Mouse (Mus musculus): ENCODE data around the gene Olfr1131. TPM values are rescaled to one million over a fixed set of nuclear protein-coding genes. Genes with fewer than 3 reads are reported as not detected.
"Not testable (repeated sequence)": the region's sequence is repeated elsewhere in the genome, so short reads cannot be mapped to it uniquely, and the experiment has no call there.

The Olfr1131 gene
- not detected in 2 replicates for polyA plus RNA-seq (2015; fragmentation: Nextera tagmentation; extraction: Ambion mirVana)

DNA sequence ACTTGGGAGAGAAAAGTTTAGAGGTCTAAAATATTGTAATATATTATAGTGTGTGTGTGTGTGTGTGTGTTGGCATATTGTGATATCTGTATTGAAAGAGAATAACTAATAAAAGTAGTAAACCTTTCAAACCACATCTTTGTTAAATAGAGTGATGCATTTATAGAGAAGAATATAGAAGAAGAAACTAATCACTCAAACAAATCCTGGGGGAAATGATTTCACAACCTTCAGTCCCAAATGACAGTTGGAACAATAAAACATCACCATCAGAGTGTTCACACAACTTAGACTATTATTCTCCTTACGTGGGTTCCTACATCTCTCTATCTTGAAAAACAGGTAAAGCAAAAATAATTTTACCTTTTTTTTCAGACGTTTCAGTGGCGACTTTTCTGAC lies at the start of gene Olfr1131:
Gene Olfr1131, plus strand, starts transcription at position 301 of the 400 bp plus-strand sequence.
- no peaks in the 10 kb centered on the region for H3K9me3 ChIP-seq (replicated peaks)
- no peak within 1 kb of the TSS for H3K9ac ChIP-seq
- H3K36me3 ChIP-seq (replicated peaks): no peaks in the 10 kb centered on the region
- H3K4me2 ChIP-seq: no peak within 1 kb of the TSS
- no peak within 1 kb of the TSS for H3K27ac ChIP-seq (replicated peaks)
- no peaks in the 10 kb centered on the region for H3K27me3 ChIP-seq
- no peak for ATAC-seq (ENCODE audit: insufficient read depth)
- H3K4me1 ChIP-seq (replicated peaks): no peaks in the 10 kb centered on the region
- no peak within 1 kb of the TSS for H3K4me3 ChIP-seq (replicated peaks)
- WGBS (ENCODE audit: insufficient replicate concordance): 41% methylated on average over 3 of the region's 3 CpGs

DNA sequence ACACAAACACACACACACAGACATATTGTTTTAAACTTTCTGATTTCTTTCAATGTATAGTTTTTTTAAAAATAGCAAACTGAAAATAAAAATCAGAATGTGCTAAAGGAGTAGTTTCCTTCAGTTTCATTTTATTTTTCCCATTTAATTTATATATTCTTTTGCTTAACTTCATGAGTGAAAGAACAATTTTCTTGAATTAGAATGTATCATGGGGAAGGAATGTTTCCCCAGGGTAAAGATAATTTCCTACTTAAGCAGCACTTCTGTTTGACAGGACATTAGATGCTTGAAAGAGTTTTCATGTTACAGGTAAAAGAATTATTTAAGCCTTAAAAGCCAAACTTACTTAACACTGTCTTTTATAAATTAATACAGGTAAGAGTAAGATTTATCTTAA lies 21.0 kb upstream of the Olfr1131 start, which contains the start of gene Olfr1130:
Gene Olfr1130, plus strand, starts transcription at position 301 of the 400 bp plus-strand sequence.
- not testable (repeated sequence) for H3K4me3 ChIP-seq (replicated peaks); H3K4me2 ChIP-seq; H3K27me3 ChIP-seq; H3K36me3 ChIP-seq (replicated peaks); H3K27ac ChIP-seq (replicated peaks); H3K9me3 ChIP-seq (replicated peaks); H3K4me1 ChIP-seq (replicated peaks); H3K9ac ChIP-seq; ATAC-seq (ENCODE audit: insufficient read depth)

DNA sequence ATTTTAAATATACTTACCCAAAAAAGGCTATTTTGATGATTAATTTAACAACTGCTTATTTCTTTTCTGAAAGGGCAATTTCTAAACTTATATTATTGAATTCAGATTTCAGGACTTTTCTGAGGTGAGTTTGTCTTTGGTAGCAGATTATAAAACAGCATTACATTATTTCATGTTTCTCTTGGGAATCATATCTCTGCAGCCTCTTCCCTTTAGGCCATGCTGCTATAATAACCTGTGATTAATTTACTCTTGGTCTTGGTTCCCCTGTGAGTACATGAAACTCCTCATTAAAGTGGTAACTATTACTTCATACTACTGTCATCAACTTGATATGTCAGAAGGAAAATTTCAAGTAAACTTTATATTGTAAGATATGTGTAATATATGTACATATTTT lies 10.5 kb downstream of the Olfr1131 start, which contains the start of gene Olfr1132:
Gene Olfr1132, minus strand, starts transcription at position 101 of the 400 bp plus-strand sequence.
- H3K36me3 ChIP-seq (replicated peaks): no peaks in the 10 kb centered on the region
- H3K27ac ChIP-seq (replicated peaks): no peak within 1 kb of the TSS
- no peak within 1 kb of the TSS for H3K9ac ChIP-seq
- no peak for ATAC-seq (ENCODE audit: insufficient read depth)
- H3K4me2 ChIP-seq: no peak within 1 kb of the TSS
- H3K9me3 ChIP-seq (replicated peaks): no peaks in the 10 kb centered on the region
- H3K27me3 ChIP-seq: no peaks in the 10 kb centered on the region
- H3K4me1 ChIP-seq (replicated peaks): no peaks in the 10 kb centered on the region
- H3K4me3 ChIP-seq (replicated peaks): no peak within 1 kb of the TSS

DNA sequence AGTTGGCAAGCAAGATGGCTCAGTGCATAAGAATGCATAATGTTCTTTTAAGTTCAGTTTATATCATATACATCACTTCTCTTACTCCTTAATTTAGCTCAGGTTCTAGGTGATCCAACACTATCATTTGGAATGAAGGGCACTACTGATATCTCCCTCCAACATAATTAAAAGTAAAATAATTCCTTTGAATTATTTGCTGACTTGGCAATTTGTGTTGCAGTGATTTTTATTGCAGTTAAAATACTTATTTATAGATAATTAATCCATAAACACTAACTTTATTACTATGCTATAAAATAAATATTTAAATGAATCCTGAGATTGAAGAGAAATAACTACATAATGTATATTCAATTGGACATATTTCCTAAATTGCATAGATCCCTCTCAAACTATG lies 15.5 kb downstream of the Olfr1131 start:
- Histone ChIP-seq H3K9me3 (replicated peaks) (no peaks in the 10 kb centered on the region), H3K27me3 (no peaks in the 10 kb centered on the region), H3K36me3 (replicated peaks) (no peaks in the 10 kb centered on the region), H3K4me3 (replicated peaks) (no peak overlapping the region), H3K4me1 (replicated peaks) (no peaks in the 10 kb centered on the region), H3K9ac (no peak overlapping the region), H3K27ac (replicated peaks) (no peak overlapping the region), H3K4me2 (no peak overlapping the region)
- ATAC-seq (ENCODE audit: insufficient read depth): no peak

DNA sequence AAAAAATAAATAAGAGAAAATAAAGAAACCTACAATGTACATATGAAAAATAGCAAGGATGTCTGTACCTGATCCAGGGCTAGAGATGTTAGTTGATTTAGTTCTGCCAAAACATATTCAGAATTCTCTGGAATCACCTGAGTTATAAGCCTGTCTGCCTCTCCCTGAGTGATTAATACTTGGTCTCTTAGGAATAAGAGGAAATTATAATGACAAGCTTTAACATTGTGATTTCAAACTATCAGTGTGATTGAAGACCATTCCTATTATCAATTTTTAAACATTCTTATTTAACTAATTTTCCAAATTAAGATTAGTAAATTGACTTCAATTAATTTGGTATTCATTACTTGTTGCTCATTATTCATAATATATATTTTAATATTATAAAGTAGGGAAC lies 20.4 kb downstream of the Olfr1131 start, which contains the start of gene Olfr1133:
Gene Olfr1133, minus strand, starts transcription at position 101 of the 400 bp plus-strand sequence.
- H3K27me3 ChIP-seq: no peaks in the 10 kb centered on the region
- H3K4me3 ChIP-seq (replicated peaks): no peak within 1 kb of the TSS
- H3K4me1 ChIP-seq (replicated peaks): no peaks in the 10 kb centered on the region
- no peak within 1 kb of the TSS for H3K4me2 ChIP-seq
- H3K9ac ChIP-seq: no peak within 1 kb of the TSS
- H3K27ac ChIP-seq (replicated peaks): no peak within 1 kb of the TSS
- H3K36me3 ChIP-seq (replicated peaks): no peaks in the 10 kb centered on the region
- ATAC-seq (ENCODE audit: insufficient read depth): no peak
- H3K9me3 ChIP-seq (replicated peaks): no peaks in the 10 kb centered on the region

DNA sequence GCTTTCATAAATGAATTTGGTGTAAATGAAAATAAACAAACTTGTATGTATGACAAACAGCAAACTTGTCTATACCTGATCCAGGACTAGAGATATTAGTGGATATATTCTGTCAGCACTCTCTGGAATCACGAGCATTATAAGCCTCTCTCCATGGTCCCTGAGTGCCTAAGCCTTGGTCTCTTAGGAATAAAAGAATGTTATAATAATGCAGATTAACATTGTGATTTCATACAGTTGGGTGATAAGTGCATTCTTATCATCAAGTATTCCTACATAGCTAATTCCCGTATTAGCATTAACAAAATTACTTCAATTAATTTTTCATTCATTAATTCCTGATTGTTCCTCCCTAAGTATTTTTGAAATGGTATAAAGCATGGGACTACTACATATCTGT lies 31.5 kb downstream of the Olfr1131 start, which contains the start of gene Olfr1134:
Gene Olfr1134, minus strand, starts transcription at position 101 of the 400 bp plus-strand sequence.
- Histone ChIP-seq H3K4me2 (no peak within 1 kb of the TSS), H3K9me3 (replicated peaks) (no peaks in the 10 kb centered on the region), H3K36me3 (replicated peaks) (no peaks in the 10 kb centered on the region), H3K4me3 (replicated peaks) (no peak within 1 kb of the TSS), H3K27ac (replicated peaks) (no peak within 1 kb of the TSS), H3K4me1 (replicated peaks) (no peaks in the 10 kb centered on the region), H3K27me3 (no peaks in the 10 kb centered on the region), H3K9ac (no peak within 1 kb of the TSS)
- no peak for ATAC-seq (ENCODE audit: insufficient read depth)
- WGBS (ENCODE audit: insufficient replicate concordance): 75% methylated on average over 2 of the region's 2 CpGs

DNA sequence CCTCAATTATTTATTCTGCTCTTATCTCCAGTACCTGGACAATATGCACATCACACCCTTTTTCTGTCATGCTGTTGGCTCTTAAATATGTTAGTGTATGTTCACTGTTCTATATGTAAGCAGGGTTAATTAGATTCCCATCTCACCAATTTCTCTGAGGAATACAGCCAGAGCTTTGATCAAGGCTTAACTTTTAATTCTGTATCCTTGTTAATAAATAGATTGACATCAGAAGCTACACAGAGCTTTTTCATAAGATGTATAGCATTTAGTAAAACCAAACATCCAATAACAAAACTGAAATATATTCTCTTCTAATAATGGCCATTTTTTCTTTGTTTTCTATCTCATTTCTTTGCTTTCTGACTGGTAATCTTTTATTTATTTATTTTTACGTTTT lies 46.7 kb downstream of the Olfr1131 start, which contains the start of gene Olfr1135:
Gene Olfr1135, minus strand, starts transcription at position 101 of the 400 bp plus-strand sequence.
- Histone ChIP-seq H3K36me3 (replicated peaks) (no peaks in the 10 kb centered on the region), H3K9ac (no peak within 1 kb of the TSS), H3K9me3 (replicated peaks) (no peaks in the 10 kb centered on the region), H3K27me3 (no peaks in the 10 kb centered on the region), H3K4me3 (replicated peaks) (no peak within 1 kb of the TSS), H3K27ac (replicated peaks) (no peak within 1 kb of the TSS), H3K4me1 (replicated peaks) (no peaks in the 10 kb centered on the region), H3K4me2 (no peak within 1 kb of the TSS)
- WGBS (ENCODE audit: insufficient replicate concordance): 16% methylated on average over 1 of the region's 1 CpGs
- ATAC-seq (ENCODE audit: insufficient read depth): no peak

Other genes starting within 250 kb of the Olfr1131 start
- gene Olfr1122, start 241.3 kb upstream of the Olfr1131 start, polyA plus RNA-seq (2015; fragmentation: Nextera tagmentation; extraction: Ambion mirVana): not detected in 2 replicates
- gene Olfr1123, start 210.5 kb upstream of the Olfr1131 start, polyA plus RNA-seq (2015; fragmentation: Nextera tagmentation; extraction: Ambion mirVana): not detected in 2 replicates
- gene Olfr1124, start 196.8 kb upstream of the Olfr1131 start, polyA plus RNA-seq (2015; fragmentation: Nextera tagmentation; extraction: Ambion mirVana): not detected in 2 replicates
- not detected in 2 replicates for gene Olfr1126, start 173.1 kb upstream of the Olfr1131 start, polyA plus RNA-seq (2015; fragmentation: Nextera tagmentation; extraction: Ambion mirVana)
- not detected in 2 replicates for gene Pramel7, start 130.0 kb upstream of the Olfr1131 start, polyA plus RNA-seq (2015; fragmentation: Nextera tagmentation; extraction: Ambion mirVana)
- gene Pramel6, start 120.5 kb upstream of the Olfr1131 start, polyA plus RNA-seq (2015; fragmentation: Nextera tagmentation; extraction: Ambion mirVana): not detected in 2 replicates
- gene Olfr153, start 95.3 kb upstream of the Olfr1131 start, polyA plus RNA-seq (2015; fragmentation: Nextera tagmentation; extraction: Ambion mirVana): not detected in 2 replicates
- not detected in 2 replicates for gene Olfr1128, start 81.6 kb upstream of the Olfr1131 start, polyA plus RNA-seq (2015; fragmentation: Nextera tagmentation; extraction: Ambion mirVana)
- not detected in 2 replicates for gene Olfr1129, start 53.2 kb upstream of the Olfr1131 start, polyA plus RNA-seq (2015; fragmentation: Nextera tagmentation; extraction: Ambion mirVana)
- gene Olfr1130, start 20.9 kb upstream of the Olfr1131 start, polyA plus RNA-seq (2015; fragmentation: Nextera tagmentation; extraction: Ambion mirVana): not detected in 2 replicates
- gene Olfr1132, start 10.4 kb downstream of the Olfr1131 start, polyA plus RNA-seq (2015; fragmentation: Nextera tagmentation; extraction: Ambion mirVana): not detected in 2 replicates
- not detected in 2 replicates for gene Olfr1133, start 20.3 kb downstream of the Olfr1131 start, polyA plus RNA-seq (2015; fragmentation: Nextera tagmentation; extraction: Ambion mirVana)
- not detected in 2 replicates for gene Olfr1134, start 31.4 kb downstream of the Olfr1131 start, polyA plus RNA-seq (2015; fragmentation: Nextera tagmentation; extraction: Ambion mirVana)
- not detected in 2 replicates for gene Olfr1135, start 46.6 kb downstream of the Olfr1131 start, polyA plus RNA-seq (2015; fragmentation: Nextera tagmentation; extraction: Ambion mirVana)
- not detected in 2 replicates for gene Olfr1136, start 66.8 kb downstream of the Olfr1131 start, polyA plus RNA-seq (2015; fragmentation: Nextera tagmentation; extraction: Ambion mirVana)
- gene Olfr1137, start 86.1 kb downstream of the Olfr1131 start, polyA plus RNA-seq (2015; fragmentation: Nextera tagmentation; extraction: Ambion mirVana): not detected in 2 replicates
- not detected in 2 replicates for gene Olfr1138, start 112.9 kb downstream of the Olfr1131 start, polyA plus RNA-seq (2015; fragmentation: Nextera tagmentation; extraction: Ambion mirVana)
- gene Olfr1140, start 116.6 kb downstream of the Olfr1131 start, polyA plus RNA-seq (2015; fragmentation: Nextera tagmentation; extraction: Ambion mirVana): not detected in 2 replicates
- not detected in 2 replicates for gene Olfr1141, start 126.9 kb downstream of the Olfr1131 start, polyA plus RNA-seq (2015; fragmentation: Nextera tagmentation; extraction: Ambion mirVana)
- not detected in 2 replicates for gene Olfr152, start 152.4 kb downstream of the Olfr1131 start, polyA plus RNA-seq (2015; fragmentation: Nextera tagmentation; extraction: Ambion mirVana)
- not detected in 2 replicates for gene Olfr1143, start 173.5 kb downstream of the Olfr1131 start, polyA plus RNA-seq (2015; fragmentation: Nextera tagmentation; extraction: Ambion mirVana)
- not detected in 2 replicates for gene Olfr1145, start 182.7 kb downstream of the Olfr1131 start, polyA plus RNA-seq (2015; fragmentation: Nextera tagmentation; extraction: Ambion mirVana)
- not detected in 2 replicates for gene Olfr1148, start 203.4 kb downstream of the Olfr1131 start, polyA plus RNA-seq (2015; fragmentation: Nextera tagmentation; extraction: Ambion mirVana)
- gene Olfr1150-ps1, start 216.9 kb downstream of the Olfr1131 start, polyA plus RNA-seq (2015; fragmentation: Nextera tagmentation; extraction: Ambion mirVana): not detected in 2 replicates
- not detected in 2 replicates for gene Olfr1151, start 228.8 kb downstream of the Olfr1131 start, polyA plus RNA-seq (2015; fragmentation: Nextera tagmentation; extraction: Ambion mirVana)
- not detected in 2 replicates for gene Olfr1152, start 239.4 kb downstream of the Olfr1131 start, polyA plus RNA-seq (2015; fragmentation: Nextera tagmentation; extraction: Ambion mirVana)